Mouse (Mus musculus) lung, postnatal 0 days (tissue): Measurements from ENCODE around the gene Sept12.

Source experiments
- CTCF ChIP-seq: IDR thresholded peaks from 2 replicates; pipeline ENCODE4 v1.5.1; 2016; ENCODE audit warnings: antibody characterized with exemption, mild to moderate bottlenecking
- EP300 ChIP-seq: IDR thresholded peaks from 2 replicates; pipeline ENCODE4 v1.6.1; 2016; ENCODE audit warnings: antibody characterized with exemption, mild to moderate bottlenecking, control low read depth

- TF ChIP-seq CTCF (no peak), EP300 (no peak)
Observed at GRCm38 (mm10) chr16:4938989-4939388, 58.7 kb downstream of the Sept12 start.
